Mouse (Mus musculus) heart, postnatal 0 days (tissue): ENCODE results near the gene Wwc1.

Experiments used
- CTCF ChIP-seq: IDR thresholded peaks from 2 replicates; pipeline ENCODE4 v1.5.1; 2016; ENCODE audit warnings: antibody characterized with exemption, control low read depth, low read depth
- EP300 ChIP-seq: IDR thresholded peaks from 2 replicates; pipeline ENCODE4 v1.6.1; 2016; ENCODE audit warnings: antibody characterized with exemption, low read depth

DNA sequence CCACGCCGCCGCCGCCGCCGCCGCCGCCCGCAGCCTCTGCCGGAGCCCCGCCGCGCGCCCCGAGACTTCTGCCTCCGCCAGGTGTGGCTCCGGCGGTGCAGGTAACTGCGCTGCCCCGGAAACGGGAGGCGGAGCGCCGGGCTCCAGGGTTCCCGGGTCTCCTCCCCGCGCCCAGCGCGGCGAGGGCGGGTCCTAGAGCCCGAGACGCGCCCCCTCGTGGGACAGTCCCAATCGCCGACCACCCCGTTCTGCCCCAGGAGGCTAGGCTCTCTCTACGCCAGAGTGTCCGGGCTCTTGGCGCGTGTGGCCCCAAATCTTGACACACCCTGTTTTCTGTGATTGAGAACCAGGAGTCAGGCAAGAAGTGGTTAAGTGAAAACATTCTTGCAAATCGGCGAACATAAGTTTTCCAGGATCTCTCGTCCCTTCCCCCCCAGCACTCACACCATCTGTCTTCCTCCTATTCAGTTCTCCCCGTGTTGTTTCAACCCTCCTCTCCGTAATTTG is at the start of gene Wwc1:
- TF ChIP-seq CTCF (no peak), EP300 (no peak)
